Mouse (Mus musculus) E14TG2a.4 (cell line): Measurements from ENCODE around the gene BC028528.

ENCODE experiments used
- H3K27me3 ChIP-seq: 2 replicates; pipeline ENCODE4 v1.6.1; 2014; ENCODE audit warnings: low read length, control low read depth; ENCODE audit not compliant: insufficient read depth
- H3K36me3 ChIP-seq: 2 replicates; pipeline ENCODE4 v1.6.1; 2014; ENCODE audit warnings: low read length, control low read depth; ENCODE audit not compliant: insufficient read depth
- H3K4me1 ChIP-seq: replicated peaks from 2 replicates; pipeline ENCODE4 v1.6.1; 2014; ENCODE audit warnings: low read depth, low read length, control low read depth
- H3K4me3 ChIP-seq: replicated peaks from 2 replicates; pipeline ENCODE4 v1.5.1; 2014; ENCODE audit warnings: mild to moderate bottlenecking, low read length
- H3K9me3 ChIP-seq: 2 replicates; pipeline ENCODE4 v1.6.1; 2014; ENCODE audit warnings: low read length, control low read depth
- CTCF ChIP-seq: conservative IDR thresholded peaks from 2 replicates; pipeline ENCODE4 v1.5.1; 2014; ENCODE audit warnings: low read length
- NANOG ChIP-seq: IDR thresholded peaks from 2 replicates; pipeline ENCODE4 v1.6.1; 2014; ENCODE audit warnings: borderline replicate concordance, low read length, mixed read lengths
- POU5F1 ChIP-seq: IDR thresholded peaks from 2 replicates; pipeline ENCODE4 v1.6.1; 2014; ENCODE audit warnings: low read length, borderline replicate concordance

BC028528 gene

GRCm38 (mm10) chr3:95891211-95892065 lies at the start of gene BC028528:
Gene BC028528 (minus strand): TSS chr3:95892005.
- peaks cover 62% of the 10 kb centered on the region for H3K4me1 ChIP-seq
- H3K27me3 ChIP-seq, result no peaks in the 10 kb centered on the region
- no peaks in the 10 kb centered on the region for H3K9me3 ChIP-seq
- TF ChIP-seq POU5F1 (no peak), CTCF (no peak), NANOG (peak; percentile 33; the same call in 1 of the 2 replicates)
- peak within 1 kb of the TSS; percentile 74 for H3K4me3 ChIP-seq
- H3K36me3 ChIP-seq, result peaks cover 37% of the 10 kb centered on the region

- no peak for TF ChIP-seq NANOG
- peak; percentile 79 for TF ChIP-seq CTCF
- no peak for TF ChIP-seq POU5F1
- Histone ChIP-seq H3K9me3 (no peaks in the 10 kb centered on the region), H3K4me1 (peaks cover 53% of the 10 kb centered on the region), H3K27me3 (no peaks in the 10 kb centered on the region), H3K36me3 (peaks cover 91% of the 10 kb centered on the region), H3K4me3 (no peak overlapping the region)
Measured at GRCm38 (mm10) chr3:95938835-95939234, 47.0 kb upstream of the BC028528 start.

- Histone ChIP-seq H3K4me1 (peaks cover 53% of the 10 kb centered on the region), H3K27me3 (no peaks in the 10 kb centered on the region), H3K9me3 (no peaks in the 10 kb centered on the region), H3K36me3 (peaks cover 92% of the 10 kb centered on the region), H3K4me3 (no peak overlapping the region)
- TF ChIP-seq POU5F1 (no peak), NANOG (no peak), CTCF (no peak)
Measured at GRCm38 (mm10) chr3:95938217-95938616, 46.4 kb upstream of the BC028528 start.

GRCm38 (mm10) chr3:95934448-95934847 lies 42.6 kb upstream of the BC028528 start:
- no peaks in the 10 kb centered on the region for H3K27me3 ChIP-seq
- H3K4me1 ChIP-seq, result peaks cover 45% of the 10 kb centered on the region

GRCm38 (mm10) chr3:95933111-95933750 lies 41.4 kb upstream of the BC028528 start:
- H3K27me3 ChIP-seq, result no peaks in the 10 kb centered on the region
- H3K4me3 ChIP-seq, result no peak overlapping the region
- no peaks in the 10 kb centered on the region for H3K9me3 ChIP-seq
- TF ChIP-seq CTCF (no peak), POU5F1 (no peak), NANOG (no peak)
- peaks cover 42% of the 10 kb centered on the region for H3K4me1 ChIP-seq
- H3K36me3 ChIP-seq, result peaks cover 59% of the 10 kb centered on the region

More at GRCm38 (mm10) chr3:95934448-95934847, 42.6 kb upstream of the BC028528 start:
- TF ChIP-seq NANOG, result no peak
- TF ChIP-seq POU5F1, result no peak
- TF ChIP-seq CTCF, result no peak
- Histone ChIP-seq H3K9me3 (no peaks in the 10 kb centered on the region), H3K4me3 (no peak overlapping the region), H3K36me3 (peaks cover 71% of the 10 kb centered on the region)

- H3K9me3 ChIP-seq, result no peaks in the 10 kb centered on the region
- no peak overlapping the region for H3K4me3 ChIP-seq
- H3K4me1 ChIP-seq, result peaks cover 47% of the 10 kb centered on the region
- H3K36me3 ChIP-seq, result peaks cover 53% of the 10 kb centered on the region
- no peaks in the 10 kb centered on the region for H3K27me3 ChIP-seq
- TF ChIP-seq POU5F1 (no peak), NANOG (no peak), CTCF (no peak)
Measured at GRCm38 (mm10) chr3:95932566-95932965, 40.8 kb upstream of the BC028528 start.

- H3K9me3 ChIP-seq, result no peaks in the 10 kb centered on the region
- TF ChIP-seq CTCF (no peak), NANOG (no peak), POU5F1 (no peak)
Measured at GRCm38 (mm10) chr3:95932157-95932556, 40.4 kb upstream of the BC028528 start.

GRCm38 (mm10) chr3:95931471-95931870 lies 39.7 kb upstream of the BC028528 start:
- H3K36me3 ChIP-seq, result peaks cover 42% of the 10 kb centered on the region
- no peaks in the 10 kb centered on the region for H3K9me3 ChIP-seq
- H3K4me3 ChIP-seq, result no peak overlapping the region
- no peaks in the 10 kb centered on the region for H3K27me3 ChIP-seq
- TF ChIP-seq CTCF (no peak), POU5F1 (no peak), NANOG (no peak)
- peaks cover 50% of the 10 kb centered on the region for H3K4me1 ChIP-seq

More at GRCm38 (mm10) chr3:95932157-95932556, 40.4 kb upstream of the BC028528 start:
- peaks cover 50% of the 10 kb centered on the region for H3K4me1 ChIP-seq
- peaks cover 49% of the 10 kb centered on the region for H3K36me3 ChIP-seq
- H3K27me3 ChIP-seq, result no peaks in the 10 kb centered on the region
- no peak overlapping the region for H3K4me3 ChIP-seq
